Mouse (Mus musculus) G1E-ER4 (cell line): Measurements from ENCODE around the gene Foxs1. TPM values are rescaled to one million over a fixed set of nuclear protein-coding genes. Genes with fewer than 3 reads are reported as not detected.

Experiments used
- GATA1 ChIP-seq: IDR thresholded peaks from one replicate; pipeline ENCODE4 v1.8.0; 2012; ENCODE audit warnings: low read length, inconsistent platforms
- polyA plus RNA-seq: library from polyadenylated mRNA; stranded (reverse); fragments of >175 nt; gene quantifications from 2 replicates; pipeline ENCODE4 v1.2.3, GENCODE M21; 2012

The Foxs1 gene
- polyA plus RNA-seq: not detected in 2 replicates

GRCm38 (mm10) chr2:152933048-152933447, at the start of gene Foxs1:
Gene Foxs1 (minus strand): TSS chr2:152933208.
- TF ChIP-seq GATA1: no peak

GRCm38 (mm10) chr2:152976991-152977390, 44.0 kb upstream of the Foxs1 start:
- TF ChIP-seq GATA1: no peak

DNA sequence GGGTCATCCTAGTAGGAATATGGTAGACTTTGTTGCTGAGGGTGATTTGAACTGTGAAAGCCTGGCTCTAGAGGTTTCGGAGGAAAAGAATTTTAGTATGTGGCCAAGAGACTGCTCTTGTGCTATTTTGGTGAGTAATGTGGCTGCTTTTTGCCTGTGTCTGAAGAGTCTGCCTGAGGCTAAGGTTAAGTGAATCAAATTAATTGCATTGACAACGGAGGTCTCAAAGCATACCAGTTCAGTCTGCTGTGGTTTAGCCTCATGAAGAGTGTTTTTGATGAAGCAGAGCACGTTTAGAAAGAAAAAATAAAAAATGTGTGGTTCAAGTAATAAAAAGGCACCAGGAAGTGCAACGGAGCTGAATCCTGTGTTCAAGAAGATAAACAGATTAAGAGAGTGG, 32.5 kb upstream of the Foxs1 start:
- no peak for TF ChIP-seq GATA1

DNA sequence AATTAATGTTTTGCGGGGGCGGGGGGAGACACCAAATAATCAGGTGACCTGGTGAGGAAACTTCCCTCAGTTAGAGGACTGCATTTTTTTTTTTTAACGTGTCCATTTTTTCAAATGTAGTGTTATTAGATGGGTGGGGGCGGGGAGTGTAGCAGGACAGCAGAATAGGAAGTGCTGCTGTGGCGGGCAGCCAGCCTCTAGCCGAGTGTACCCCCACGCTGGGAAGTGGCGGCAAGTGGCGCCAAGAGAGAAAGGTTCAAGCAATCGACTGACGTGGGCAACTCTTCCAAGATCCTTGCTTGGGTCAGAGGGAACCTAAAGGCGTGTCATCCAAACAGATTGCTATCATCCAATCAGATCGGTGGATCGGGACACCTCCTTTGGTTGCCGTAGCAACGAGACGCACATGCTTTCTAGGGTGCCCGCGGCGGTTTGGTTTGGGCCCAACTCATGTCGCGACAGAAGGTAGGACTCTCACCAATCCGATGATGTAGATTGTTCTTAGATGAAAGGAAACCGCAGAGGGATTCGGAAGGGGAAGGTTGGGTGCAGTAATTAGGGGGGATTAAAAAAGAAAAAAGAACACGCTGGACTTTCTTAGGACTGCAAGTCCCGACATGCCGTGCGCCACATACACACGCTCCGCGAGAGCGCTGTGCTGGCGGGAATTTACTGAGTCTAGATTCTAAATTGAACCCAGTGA, 29.2 kb upstream of the Foxs1 start, which contains the start of gene Ttll9:
Gene Ttll9, plus strand, starts transcription at position 395 of the 703 bp plus-strand sequence.
- no peak for TF ChIP-seq GATA1

- no peak for TF ChIP-seq GATA1
Observed at GRCm38 (mm10) chr2:152958116-152958515, 25.1 kb upstream of the Foxs1 start.

DNA sequence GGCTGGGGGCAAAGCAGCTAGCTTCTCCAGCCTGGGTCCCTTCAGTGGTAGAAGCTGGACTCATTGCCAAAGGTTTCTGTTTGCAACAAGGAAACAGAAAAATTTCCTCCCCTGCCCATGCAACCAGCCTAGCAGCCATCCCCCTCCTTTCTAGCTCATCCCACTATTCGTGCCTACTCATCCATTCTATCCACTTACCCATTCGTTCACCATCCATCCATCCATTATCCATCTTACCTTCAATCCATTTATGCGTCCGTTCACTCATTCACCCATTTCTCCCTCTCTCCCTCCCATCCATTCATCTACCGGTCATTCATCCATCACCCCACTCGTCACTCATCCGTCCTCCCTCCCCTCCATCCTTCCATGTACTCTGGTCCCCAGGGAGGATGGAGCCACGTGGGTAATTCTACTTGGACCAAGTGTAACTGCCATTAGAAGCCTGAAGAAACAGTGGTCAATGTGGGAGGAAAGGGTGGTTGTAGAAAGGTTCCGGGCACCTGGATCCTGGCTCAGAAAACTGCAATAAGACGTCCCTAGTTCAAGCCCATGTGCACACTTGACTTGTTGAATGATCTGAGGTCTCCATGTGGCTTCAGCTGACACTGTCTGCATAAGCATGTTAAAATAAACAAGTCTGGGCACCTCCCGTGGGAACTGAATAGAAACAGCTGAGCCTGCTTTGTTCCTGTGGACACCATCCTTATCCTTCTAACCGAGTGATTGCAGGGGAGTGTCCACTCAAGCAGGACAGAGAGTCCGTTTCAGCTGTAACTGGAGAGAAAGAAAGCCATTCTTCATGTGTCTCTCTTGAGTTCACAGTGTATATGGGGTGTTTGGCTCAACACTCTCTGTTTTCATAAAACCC, 19.1 kb upstream of the Foxs1 start:
- no peak for TF ChIP-seq GATA1

DNA sequence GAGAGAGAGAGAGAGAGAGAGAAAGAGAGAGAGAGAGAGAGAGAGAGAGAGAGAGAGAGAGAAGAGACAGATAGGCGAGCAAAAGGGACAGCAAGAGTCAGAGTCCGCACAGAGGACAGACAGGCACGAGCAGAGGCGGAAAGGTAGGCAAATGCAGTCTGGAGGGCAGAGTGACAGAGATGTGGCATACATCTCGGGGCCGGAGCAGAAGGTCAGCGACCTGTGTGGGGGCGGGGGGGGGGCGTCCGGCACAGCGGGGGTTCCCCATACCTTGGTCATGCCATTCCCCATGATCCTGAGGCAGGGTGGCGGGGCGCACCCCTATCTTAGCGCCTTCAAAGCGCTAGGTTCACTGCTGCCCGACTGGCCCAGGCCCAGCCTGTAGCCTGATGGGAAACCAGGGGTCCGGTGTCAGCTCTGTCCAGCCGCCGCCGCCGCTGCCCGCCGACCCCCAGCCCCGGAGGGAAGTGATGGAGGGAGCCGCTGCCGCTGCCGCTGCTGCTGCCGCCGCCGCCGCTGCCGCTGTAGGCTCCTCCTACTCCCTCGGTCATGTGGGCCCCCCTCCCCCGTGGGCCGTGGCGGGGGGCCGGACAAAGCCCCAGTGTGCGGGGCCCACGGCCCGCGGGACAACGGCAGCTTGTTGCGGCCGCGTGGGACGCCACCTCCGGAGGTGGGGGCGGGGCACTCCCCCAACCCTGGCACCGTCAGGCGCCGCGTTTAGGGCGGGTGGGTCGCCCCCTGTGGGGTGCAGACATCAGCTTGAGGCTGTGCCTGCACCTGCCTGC, 18.2 kb upstream of the Foxs1 start, which contains the start of gene Dusp15:
Gene Dusp15, minus strand, starts transcription at position 634 of the 785 bp plus-strand sequence.
- no peak for TF ChIP-seq GATA1

- no peak for TF ChIP-seq GATA1
Observed at GRCm38 (mm10) chr2:152950358-152951064, 17.5 kb upstream of the Foxs1 start.

- no peak for TF ChIP-seq GATA1
Observed at GRCm38 (mm10) chr2:152948438-152949020, 15.5 kb upstream of the Foxs1 start.

DNA sequence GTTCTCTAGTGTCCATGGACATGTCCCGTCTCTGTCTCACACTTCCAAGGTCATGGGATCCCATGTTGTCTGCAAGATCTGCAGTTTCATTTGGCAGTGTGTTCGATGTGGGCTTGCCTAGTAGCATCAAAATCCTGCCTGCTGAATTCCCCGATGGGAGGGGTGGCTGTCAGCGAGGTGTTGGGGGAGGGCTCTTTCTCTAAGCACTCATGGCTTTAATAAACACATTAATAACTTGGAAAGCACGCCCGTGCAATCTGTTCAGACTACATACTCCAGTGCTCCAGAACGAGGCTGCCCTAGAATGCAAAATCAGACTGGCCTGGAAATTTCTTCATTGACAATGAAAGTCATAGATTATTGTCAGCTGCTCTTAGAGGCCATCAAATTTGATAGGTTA, 14.1 kb upstream of the Foxs1 start:
- TF ChIP-seq GATA1: no peak

DNA sequence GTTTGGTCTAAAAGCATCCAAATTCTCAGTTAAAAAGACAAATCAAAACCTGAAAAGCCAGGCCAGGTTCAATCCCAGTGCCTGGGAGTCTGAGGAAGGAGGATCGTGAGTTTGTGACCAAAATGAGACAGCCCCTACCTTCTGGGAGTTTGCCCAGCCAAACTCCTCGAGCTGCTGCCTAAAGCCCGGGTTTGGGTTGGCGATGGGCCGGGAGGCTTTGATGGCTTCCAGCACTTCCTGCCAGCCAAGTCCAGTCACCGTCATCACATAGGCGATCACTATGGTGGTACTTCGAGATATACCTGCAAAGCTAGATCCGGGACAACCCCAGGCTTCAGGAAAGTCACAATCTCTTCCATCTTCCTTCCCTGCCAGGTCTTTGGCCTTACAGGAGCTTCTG, 11.0 kb upstream of the Foxs1 start:
- TF ChIP-seq GATA1: no peak

DNA sequence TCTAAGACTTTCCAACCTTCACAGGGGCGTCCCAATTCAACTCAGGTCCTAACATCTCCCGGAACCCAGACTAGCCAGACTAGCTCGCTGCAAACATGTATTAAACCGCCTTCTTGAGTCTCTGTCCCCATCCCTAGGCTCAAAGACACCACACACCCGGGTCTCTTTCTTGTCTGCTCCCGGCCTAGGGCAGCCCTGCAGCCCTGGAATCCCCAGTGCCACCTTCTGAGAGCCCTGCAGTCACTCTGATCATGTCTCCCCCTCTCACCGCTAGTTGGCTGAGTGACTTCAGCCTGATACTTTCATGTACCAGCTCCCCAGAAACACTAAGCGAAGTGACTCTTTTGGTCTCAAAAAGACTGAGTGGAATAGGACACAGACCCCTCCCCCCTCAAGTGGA, 10.6 kb upstream of the Foxs1 start:
- no peak for TF ChIP-seq GATA1

DNA sequence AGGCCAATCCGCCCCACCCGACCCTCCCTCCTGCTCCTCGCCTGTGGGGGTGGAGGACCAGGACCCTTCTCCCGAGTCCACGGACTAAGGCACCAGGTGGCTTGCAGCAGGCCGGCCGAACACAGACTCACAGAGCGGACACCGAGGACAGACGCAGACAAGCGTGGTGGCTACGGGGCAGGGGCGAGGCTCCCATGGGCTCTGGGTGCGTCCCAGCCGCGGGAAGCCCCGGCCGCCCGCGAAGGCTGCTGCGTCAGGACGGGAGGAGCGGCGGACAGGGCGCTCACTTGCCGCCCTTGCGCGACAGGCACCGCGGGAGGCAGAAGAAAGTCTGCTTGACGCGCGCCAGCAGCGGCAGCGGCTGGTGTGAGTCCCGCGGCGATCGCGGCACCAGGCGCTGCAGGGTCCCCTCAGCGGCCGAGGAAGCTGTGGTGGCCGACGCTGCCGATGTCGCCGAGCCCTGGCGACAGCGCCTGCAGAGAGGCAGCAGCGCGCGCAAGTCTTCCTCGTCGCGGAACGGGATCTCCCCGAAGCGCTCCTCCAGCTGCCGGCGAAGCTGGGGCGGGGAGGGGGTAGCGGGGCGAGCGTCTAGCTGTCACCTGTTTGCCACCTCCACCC, 10.0 kb upstream of the Foxs1 start:
- TF ChIP-seq GATA1: no peak

DNA sequence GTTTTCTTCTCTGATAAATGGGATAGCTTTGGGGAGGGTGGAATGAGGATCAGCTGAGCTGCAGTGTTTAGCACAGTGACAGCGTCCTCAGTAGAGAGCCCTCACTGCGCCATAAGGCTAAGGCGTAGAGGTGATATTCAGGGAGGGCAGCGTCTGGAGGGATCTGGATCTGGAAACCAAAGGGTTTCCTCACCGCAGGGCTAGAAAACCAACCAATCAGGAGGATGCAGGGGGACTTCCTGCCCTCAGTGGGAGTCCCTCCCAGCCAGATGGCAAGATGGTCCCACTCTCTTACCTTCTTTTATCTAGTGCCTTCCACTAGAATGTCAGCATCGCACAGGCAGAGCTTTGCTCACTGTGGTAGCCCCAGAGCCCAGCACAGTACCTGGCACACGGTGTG, 8.8 kb upstream of the Foxs1 start:
- no peak for TF ChIP-seq GATA1
